Mouse (Mus musculus) liver, postnatal 0 days (tissue): ENCODE data around the gene Gm20888. TPM values are rescaled to one million over a fixed set of nuclear protein-coding genes. Genes with fewer than 3 reads are reported as not detected.
"Not testable (repeated sequence)": the region's sequence is repeated elsewhere in the genome, so short reads cannot be mapped to it uniquely, and the experiment has no call there.

ENCODE experiments used
- ATAC-seq: fragments of 200-750 bp; cut with Nextera tagmentation; 2 replicates; pipeline ENCODE4 v1.8.0; 2017; ENCODE audit warnings: mild to moderate bottlenecking, moderate library complexity
- DNase-seq: peaks from one replicate; pipeline ENCODE4 v3.0.0-alpha.2; 2016
- H3K27ac ChIP-seq: fragments of 300-500 bp; sonication (generic); 2 replicates; pipeline ENCODE4 v1.5.1; 2014; ENCODE audit warnings: antibody characterized with exemption, moderate library complexity, mild to moderate bottlenecking, low read depth
- H3K27me3 ChIP-seq: fragments of 300-500 bp; sonication (generic); 2 replicates; pipeline ENCODE4 v1.6.1; 2014; ENCODE audit warnings: low read length, control low read depth, mixed read lengths; ENCODE audit not compliant: insufficient read depth
- H3K36me3 ChIP-seq: fragments of 300-500 bp; sonication (generic); replicated peaks from 2 replicates; pipeline ENCODE4 v1.6.1; 2014; ENCODE audit warnings: mild to moderate bottlenecking, control low read depth, low read length, moderate library complexity, mixed read lengths; ENCODE audit not compliant: insufficient read depth
- H3K4me1 ChIP-seq: fragments of 300-500 bp; sonication (generic); 2 replicates; pipeline ENCODE4 v1.6.1; 2014; ENCODE audit warnings: antibody characterized with exemption, mild to moderate bottlenecking, control low read depth; ENCODE audit not compliant: insufficient read depth
- H3K4me2 ChIP-seq: fragments of 300-500 bp; sonication (generic); 2 replicates; pipeline ENCODE4 v1.6.1; 2014; ENCODE audit warnings: low read depth, mild to moderate bottlenecking, low read length, moderate library complexity, mixed read lengths
- H3K4me3 ChIP-seq: fragments of 300-500 bp; sonication (generic); 2 replicates; pipeline ENCODE4 v1.5.1; 2014; ENCODE audit warnings: low read depth, low read length
- H3K9ac ChIP-seq: fragments of 300-500 bp; sonication (generic); replicated peaks from 2 replicates; pipeline ENCODE4 v1.6.1; 2014; ENCODE audit warnings: mild to moderate bottlenecking, moderate library complexity
- H3K9me3 ChIP-seq: fragments of 300-500 bp; sonication (generic); 2 replicates; pipeline ENCODE4 v1.6.1; 2016; ENCODE audit warnings: mild to moderate bottlenecking, control low read depth, low read length, mixed read lengths
- WGBS: fragments of 180-500 bp; shearing (Covaris S2); extraction: QIAGEN DNeasy Blood & Tissue Kit; methylation state at CpG from one replicate; pipeline ENCODE4 v1.1.7; 2014; ENCODE audit not compliant: insufficient replicate concordance; 5-methylcytosine and 5-hydroxymethylcytosine counted together
- polyA plus RNA-seq: library from polyadenylated mRNA; unstranded; fragments of >200 nt; fragmentation: Nextera tagmentation; extraction: Ambion mirVana; gene quantifications from 2 replicates; pipeline ENCODE4 v1.2.1, GENCODE M21; 2015

Gene Gm20888
- polyA plus RNA-seq, result not detected in 2 replicates

- not testable (repeated sequence) for DNase-seq, H3K27ac ChIP-seq, ATAC-seq, H3K36me3 ChIP-seq, H3K27me3 ChIP-seq, H3K9me3 ChIP-seq, H3K4me2 ChIP-seq, H3K4me3 ChIP-seq, H3K9ac ChIP-seq, H3K4me1 ChIP-seq
- WGBS, result no CpG with 5 or more reads among the region's 6 CpGs
Measured at GRCm38 (mm10) chrY:70441582-70441981, at the start of gene Gm20888. TSS of gene Gm20888 (plus strand) at chrY:70441882.

Other genes with a start within 250 kb of the Gm20888 start
- gene Gm21118, start 168.2 kb upstream of the Gm20888 start, polyA plus RNA-seq, result not detected in 2 replicates
- gene Gm29423, start 138.6 kb upstream of the Gm20888 start, polyA plus RNA-seq, result not detected in 2 replicates
- gene Gm29644, start 138.5 kb upstream of the Gm20888 start, polyA plus RNA-seq, result not detected in 2 replicates